Mouse (Mus musculus): ENCODE results near the gene Selenok. TPM values are rescaled to one million over a fixed set of nuclear protein-coding genes. Genes with fewer than 3 reads are reported as not detected.

Selenok gene
- polyA plus RNA-seq, 1 experiment from 2014 or later = 301 TPM

- 93% methylated on average over 6 of the region's 6 CpGs for WGBS
- no peaks in the 10 kb centered on the region for H3K27me3 ChIP-seq (ENCODE audit: control insufficient read depth, insufficient read depth, low read length)
- no peak overlapping the region for H3K4me2 ChIP-seq
- no peak for ATAC-seq (ENCODE audit: low FRiP score)
- H3K27ac ChIP-seq (ENCODE audit: low read depth, low read length) = no peak overlapping the region
- H3K4me3 ChIP-seq (ENCODE audit: low read depth, low read length) = no peak overlapping the region
- no peak for DNase-seq (ENCODE audit: low spot score, missing footprints)
- H3K36me3 ChIP-seq (ENCODE audit: control insufficient read depth, insufficient read depth, low read length) = peaks cover 55% of the 10 kb centered on the region
- no peaks in the 10 kb centered on the region for H3K9me3 ChIP-seq (ENCODE audit: control insufficient read depth, low read length)
- H3K9ac ChIP-seq (ENCODE audit: low read length) = no peak overlapping the region
- H3K4me1 ChIP-seq (ENCODE audit: control insufficient read depth, insufficient read depth, low read length) = no peaks in the 10 kb centered on the region
These were observed 19.2 kb downstream of the Selenok start for GRCm38 (mm10) chr14:29987276-29987675.

GRCm38 (mm10) chr14:29987739-29988138 is 19.6 kb downstream of the Selenok start:
- Histone ChIP-seq H3K4me2 (no peak overlapping the region), H3K9ac (ENCODE audit: low read length) (no peak overlapping the region), H3K4me1 (ENCODE audit: control insufficient read depth, insufficient read depth, low read length) (no peaks in the 10 kb centered on the region), H3K27ac (ENCODE audit: low read depth, low read length) (no peak overlapping the region), H3K9me3 (ENCODE audit: control insufficient read depth, low read length) (no peaks in the 10 kb centered on the region), H3K27me3 (ENCODE audit: control insufficient read depth, insufficient read depth, low read length) (no peaks in the 10 kb centered on the region), H3K36me3 (ENCODE audit: control insufficient read depth, insufficient read depth, low read length) (peaks cover 50% of the 10 kb centered on the region), H3K4me3 (ENCODE audit: low read depth, low read length) (no peak overlapping the region)
- WGBS = 93% methylated on average over 9 of the region's 9 CpGs
- no peak for DNase-seq (ENCODE audit: low spot score, missing footprints)
- ATAC-seq (ENCODE audit: low FRiP score) = no peak

GRCm38 (mm10) chr14:29988337-29988736 is 20.2 kb downstream of the Selenok start:
- Histone ChIP-seq H3K27ac (ENCODE audit: low read depth, low read length) (no peak overlapping the region), H3K36me3 (ENCODE audit: control insufficient read depth, insufficient read depth, low read length) (peaks cover 50% of the 10 kb centered on the region), H3K4me3 (ENCODE audit: low read depth, low read length) (no peak overlapping the region), H3K4me1 (ENCODE audit: control insufficient read depth, insufficient read depth, low read length) (no peaks in the 10 kb centered on the region), H3K9ac (ENCODE audit: low read length) (no peak overlapping the region), H3K27me3 (ENCODE audit: control insufficient read depth, insufficient read depth, low read length) (no peaks in the 10 kb centered on the region), H3K4me2 (no peak overlapping the region), H3K9me3 (ENCODE audit: control insufficient read depth, low read length) (no peaks in the 10 kb centered on the region)
- no peak for ATAC-seq (ENCODE audit: low FRiP score)
- DNase-seq (ENCODE audit: low spot score, missing footprints) = no peak
- 94% methylated on average over 4 of the region's 4 CpGs for whole genome bisulfite sequencing

- Histone ChIP-seq H3K4me2 (no peak overlapping the region), H3K9ac (ENCODE audit: low read length) (no peak overlapping the region), H3K9me3 (ENCODE audit: control insufficient read depth, low read length) (no peaks in the 10 kb centered on the region), H3K4me1 (ENCODE audit: control insufficient read depth, insufficient read depth, low read length) (no peaks in the 10 kb centered on the region), H3K4me3 (ENCODE audit: low read depth, low read length) (no peak overlapping the region), H3K36me3 (ENCODE audit: control insufficient read depth, insufficient read depth, low read length) (peaks cover 25% of the 10 kb centered on the region), H3K27ac (ENCODE audit: low read depth, low read length) (no peak overlapping the region), H3K27me3 (ENCODE audit: control insufficient read depth, insufficient read depth, low read length) (no peaks in the 10 kb centered on the region)
- ATAC-seq (ENCODE audit: low FRiP score) (no peak), DNase-seq (ENCODE audit: low spot score, missing footprints) (no peak)
- 83% methylated on average over 4 of the region's 4 CpGs for WGBS
These were observed 26.9 kb downstream of the Selenok start for GRCm38 (mm10) chr14:29994976-29995375.

- no peak for DNase-seq (ENCODE audit: low spot score, missing footprints)
- Histone ChIP-seq H3K9ac (ENCODE audit: low read length) (no peak overlapping the region), H3K4me1 (ENCODE audit: control insufficient read depth, insufficient read depth, low read length) (no peaks in the 10 kb centered on the region), H3K9me3 (ENCODE audit: control insufficient read depth, low read length) (no peaks in the 10 kb centered on the region), H3K4me2 (no peak overlapping the region), H3K27me3 (ENCODE audit: control insufficient read depth, insufficient read depth, low read length) (no peaks in the 10 kb centered on the region), H3K36me3 (ENCODE audit: control insufficient read depth, insufficient read depth, low read length) (peaks cover 20% of the 10 kb centered on the region; the same call in 1 of the 2 replicates), H3K27ac (ENCODE audit: low read depth, low read length) (no peak overlapping the region), H3K4me3 (ENCODE audit: low read depth, low read length) (no peak overlapping the region)
- ATAC-seq (ENCODE audit: low FRiP score) = no peak
- WGBS = 95% methylated on average over 11 of the region's 11 CpGs
These were observed 28.1 kb downstream of the Selenok start for GRCm38 (mm10) chr14:29996000-29996751.

- H3K4me3 ChIP-seq (ENCODE audit: low read depth, low read length) = no peak overlapping the region
- ATAC-seq (ENCODE audit: low FRiP score) = no peak
- H3K27me3 ChIP-seq (ENCODE audit: control insufficient read depth, insufficient read depth, low read length) = no peaks in the 10 kb centered on the region
- no peaks in the 10 kb centered on the region for H3K4me1 ChIP-seq (ENCODE audit: control insufficient read depth, insufficient read depth, low read length)
- peaks cover 13% of the 10 kb centered on the region; the same call in 1 of the 2 replicates for H3K36me3 ChIP-seq (ENCODE audit: control insufficient read depth, insufficient read depth, low read length)
- no peaks in the 10 kb centered on the region for H3K9me3 ChIP-seq (ENCODE audit: control insufficient read depth, low read length)
- H3K9ac ChIP-seq (ENCODE audit: low read length) = no peak overlapping the region
- H3K27ac ChIP-seq (ENCODE audit: low read depth, low read length) = no peak overlapping the region
- no peak overlapping the region for H3K4me2 ChIP-seq
- DNase-seq (ENCODE audit: low spot score, missing footprints) = no peak
These were observed 29.2 kb downstream of the Selenok start for GRCm38 (mm10) chr14:29997345-29997744.

GRCm38 (mm10) chr14:29998747-29999474 is 30.8 kb downstream of the Selenok start:
- 83% methylated on average over 13 of the region's 13 CpGs for WGBS
- Histone ChIP-seq H3K9ac (ENCODE audit: low read length) (no peak overlapping the region), H3K9me3 (ENCODE audit: control insufficient read depth, low read length) (no peaks in the 10 kb centered on the region), H3K4me3 (ENCODE audit: low read depth, low read length) (no peak overlapping the region), H3K27ac (ENCODE audit: low read depth, low read length) (no peak overlapping the region), H3K4me1 (ENCODE audit: control insufficient read depth, insufficient read depth, low read length) (no peaks in the 10 kb centered on the region), H3K27me3 (ENCODE audit: control insufficient read depth, insufficient read depth, low read length) (no peaks in the 10 kb centered on the region), H3K36me3 (ENCODE audit: control insufficient read depth, insufficient read depth, low read length) (peaks cover 10% of the 10 kb centered on the region; the same call in 1 of the 2 replicates), H3K4me2 (no peak overlapping the region)
- DNase-seq (ENCODE audit: low spot score, missing footprints) (no peak), ATAC-seq (ENCODE audit: low FRiP score) (no peak)

- H3K36me3 ChIP-seq (ENCODE audit: control insufficient read depth, insufficient read depth, low read length) = peaks cover 8% of the 10 kb centered on the region; the same call in 1 of the 2 replicates
- no peak for ATAC-seq (ENCODE audit: low FRiP score)
- H3K4me3 ChIP-seq (ENCODE audit: low read depth, low read length) = no peak overlapping the region
- no peak overlapping the region for H3K4me2 ChIP-seq
- no peak overlapping the region for H3K27ac ChIP-seq (ENCODE audit: low read depth, low read length)
- no peaks in the 10 kb centered on the region for H3K27me3 ChIP-seq (ENCODE audit: control insufficient read depth, insufficient read depth, low read length)
- H3K4me1 ChIP-seq (ENCODE audit: control insufficient read depth, insufficient read depth, low read length) = no peaks in the 10 kb centered on the region
- no peaks in the 10 kb centered on the region for H3K9me3 ChIP-seq (ENCODE audit: control insufficient read depth, low read length)
- no peak for DNase-seq (ENCODE audit: low spot score, missing footprints)
- no peak overlapping the region for H3K9ac ChIP-seq (ENCODE audit: low read length)
- 94% methylated on average over 3 of the region's 3 CpGs for WGBS
These were observed 31.3 kb downstream of the Selenok start for GRCm38 (mm10) chr14:29999475-29999811.
